Mouse (Mus musculus) CH12.LX (cell line): ENCODE results near the gene Ilf3. TPM values are rescaled to one million over a fixed set of nuclear protein-coding genes. Genes with fewer than 3 reads are reported as not detected.

Experiments
- DNase-seq: peaks from one replicate; pipeline ENCODE4 v3.0.0-alpha.2; 2013; ENCODE audit errors: extremely low read depth
- H3K27ac ChIP-seq: 2 replicates; pipeline ENCODE4 v1.5.1; 2012; ENCODE audit warnings: low read depth, mild to moderate bottlenecking, control low read depth, moderate library complexity; ENCODE audit not compliant: insufficient read depth
- H3K27me3 ChIP-seq: replicated peaks from 2 replicates; pipeline ENCODE3; 2012; ENCODE audit warnings: inconsistent platforms
- H3K36me3 ChIP-seq, 2 experiments: replicated peaks in 1 of 2; 2 replicates each; pipeline versions ENCODE3 to v1.6.1; 2012; ENCODE audit warnings: inconsistent platforms in 1 of 2, low read length in 1 of 2, mild to moderate bottlenecking in 1 of 2, mixed read lengths in 1 of 2, moderate library complexity in 1 of 2; ENCODE audit not compliant: control insufficient read depth in 1 of 2, insufficient read depth in 1 of 2
- H3K4me1 ChIP-seq, 2 experiments: 2 replicates each; pipeline ENCODE4 v1.6.1; 2012; ENCODE audit warnings: inconsistent platforms in 1 of 2, moderate library complexity in 1 of 2; ENCODE audit not compliant: insufficient read depth in 2 of 2, control insufficient read depth in 1 of 2
- H3K4me2 ChIP-seq: 2 replicates; pipeline ENCODE4 v1.6.1; 2012; ENCODE audit warnings: low read depth, mild to moderate bottlenecking, control low read depth; ENCODE audit not compliant: poor library complexity, insufficient read depth, severe bottlenecking
- H3K4me3 ChIP-seq, 3 experiments: fragments of 150-350 bp in 1 of 3; sonication (generic) in 1 of 3; replicated peaks in 1 of 3; 2 replicates each; pipeline versions ENCODE3 to v1.5.1; 2011 to 2012; ENCODE audit warnings: low read depth in 2 of 3, low read length in 2 of 3, mild to moderate bottlenecking in 2 of 3, moderate library complexity in 2 of 3, control low read depth in 1 of 3, improper control_type of control experiment in 1 of 3, inconsistent platforms in 1 of 3, mixed read lengths in 1 of 3; ENCODE audit not compliant: poor library complexity in 1 of 3
- H3K79me2 ChIP-seq: replicated peaks from 2 replicates; pipeline ENCODE4 v1.6.1; 2012; ENCODE audit warnings: mild to moderate bottlenecking, moderate library complexity; ENCODE audit not compliant: control insufficient read depth, poor library complexity, insufficient read depth, severe bottlenecking; ENCODE audit errors: extremely low read depth
- H3K9ac ChIP-seq: 2 replicates; pipeline ENCODE4 v1.6.1; 2012; ENCODE audit warnings: low read depth, mild to moderate bottlenecking, control low read depth, moderate library complexity; ENCODE audit not compliant: insufficient read depth
- H3K9me3 ChIP-seq: replicated peaks from 2 replicates; pipeline ENCODE3; 2012; ENCODE audit warnings: low read length, inconsistent platforms, mixed read lengths
- CHD1 ChIP-seq: IDR thresholded peaks from 2 replicates; pipeline ENCODE4 v1.6.1; 2012; ENCODE audit warnings: low read depth, low read length, improper control_type of control experiment, inconsistent platforms
- CHD2 ChIP-seq: IDR thresholded peaks from 2 replicates; pipeline ENCODE4 v1.6.1; 2011; ENCODE audit warnings: low read length, improper control_type of control experiment
- CTCF ChIP-seq, 2 experiments: IDR thresholded peaks in 1 of 2; conservative IDR thresholded peaks in 1 of 2; 2 replicates each; pipeline ENCODE4 v1.5.1; 2011 to 2012; ENCODE audit warnings: low read depth in 2 of 2, low read length in 2 of 2, improper control_type of control experiment in 1 of 2, inconsistent platforms in 1 of 2, mild to moderate bottlenecking in 1 of 2, moderate library complexity in 1 of 2
- E2F4 ChIP-seq: IDR thresholded peaks from 2 replicates; pipeline ENCODE4 v1.6.1; 2011; ENCODE audit warnings: low read depth, low read length, improper control_type of control experiment; ENCODE audit not compliant: insufficient replicate concordance
- ELF1 ChIP-seq: IDR thresholded peaks from 2 replicates; pipeline ENCODE4 v1.6.1; 2014; ENCODE audit warnings: low read depth, mild to moderate bottlenecking, inconsistent platforms, low read length, improper control_type of control experiment
- ETS1 ChIP-seq: conservative IDR thresholded peaks from 2 replicates; pipeline ENCODE4 v1.6.1; 2012; ENCODE audit warnings: low read depth, mild to moderate bottlenecking, inconsistent platforms, low read length, improper control_type of control experiment, moderate library complexity
- HCFC1 ChIP-seq: IDR thresholded peaks from 2 replicates; pipeline ENCODE4 v1.6.1; 2012; ENCODE audit warnings: low read depth, mild to moderate bottlenecking, inconsistent platforms, low read length, improper control_type of control experiment
- JUN ChIP-seq: IDR thresholded peaks from 2 replicates; pipeline ENCODE4 v1.6.1; 2011; ENCODE audit warnings: low read depth, mild to moderate bottlenecking, low read length, improper control_type of control experiment, moderate library complexity; ENCODE audit not compliant: insufficient read depth
- JUND ChIP-seq: conservative IDR thresholded peaks from 2 replicates; pipeline ENCODE4 v1.6.1; 2011; ENCODE audit warnings: low read depth, low read length, improper control_type of control experiment
- KAT2A ChIP-seq: IDR thresholded peaks from 2 replicates; pipeline ENCODE4 v1.6.1; 2012; ENCODE audit warnings: low read length, improper control_type of control experiment, inconsistent platforms; ENCODE audit not compliant: insufficient replicate concordance
- MAZ ChIP-seq: IDR thresholded peaks from 2 replicates; pipeline ENCODE4 v1.6.1; 2012; ENCODE audit warnings: low read depth, mild to moderate bottlenecking, inconsistent platforms, low read length, improper control_type of control experiment, moderate library complexity
- MEF2A ChIP-seq: IDR thresholded peaks from 2 replicates; pipeline ENCODE4 v1.6.1; 2014; ENCODE audit warnings: low read depth, mild to moderate bottlenecking, inconsistent platforms, low read length, improper control_type of control experiment, borderline replicate concordance
- MXI1 ChIP-seq: IDR thresholded peaks from 2 replicates; pipeline ENCODE4 v1.6.1; 2011; ENCODE audit warnings: mild to moderate bottlenecking, low read depth, low read length, improper control_type of control experiment
- NELFE ChIP-seq: IDR thresholded peaks from 2 replicates; pipeline ENCODE4 v1.6.1; 2011; ENCODE audit warnings: low read depth, low read length, improper control_type of control experiment
- NRF1 ChIP-seq: IDR thresholded peaks from 2 replicates; pipeline ENCODE4 v1.6.1; 2014; ENCODE audit warnings: low read depth, mild to moderate bottlenecking, inconsistent platforms, low read length, improper control_type of control experiment, moderate library complexity
- POLR2AphosphoS2 ChIP-seq: IDR thresholded peaks from 2 replicates; pipeline ENCODE4 v1.6.1; 2011; ENCODE audit warnings: low read depth, low read length, improper control_type of control experiment
- RCOR1 ChIP-seq: conservative IDR thresholded peaks from 2 replicates; pipeline ENCODE4 v1.6.1; 2012; ENCODE audit warnings: low read depth, mild to moderate bottlenecking, inconsistent platforms, low read length, improper control_type of control experiment
- SIN3A ChIP-seq: IDR thresholded peaks from 2 replicates; pipeline ENCODE4 v1.6.1; 2012; ENCODE audit warnings: low read length, improper control_type of control experiment, inconsistent platforms
- TBP ChIP-seq: conservative IDR thresholded peaks from 2 replicates; pipeline ENCODE4 v1.6.1; 2011; ENCODE audit warnings: low read depth, low read length, improper control_type of control experiment
- UBTF ChIP-seq: IDR thresholded peaks from 2 replicates; pipeline ENCODE4 v1.6.1; 2012; ENCODE audit warnings: low read depth, mild to moderate bottlenecking, inconsistent platforms, low read length, improper control_type of control experiment, moderate library complexity
- USF2 ChIP-seq: conservative IDR thresholded peaks from 2 replicates; pipeline ENCODE4 v1.6.1; 2011; ENCODE audit warnings: low read depth, low read length, improper control_type of control experiment
- ZKSCAN1 ChIP-seq: IDR thresholded peaks from 2 replicates; pipeline ENCODE4 v1.6.1; 2012; ENCODE audit warnings: low read depth, inconsistent platforms, low read length, improper control_type of control experiment, borderline replicate concordance
- ZMIZ1 ChIP-seq: IDR thresholded peaks from 2 replicates; pipeline ENCODE4 v1.6.1; 2012; ENCODE audit warnings: low read depth, mild to moderate bottlenecking, inconsistent platforms, low read length, improper control_type of control experiment
- dilution Hi-C: fragments of 300-500 bp; cut with MboI; formaldehyde crosslinking; loops from 2 replicates; pipeline ENCODE4 v1.14.3; 2020; ENCODE audit warnings: low sequenced_read_pairs; ENCODE audit not compliant: extremely low pct_unique_long_range_greater_than_20kb, extremely low pct_ligation_motif_present
- in situ Hi-C: fragments of 300-500 bp; cut with MboI; formaldehyde crosslinking; loops from 3 replicates; pipeline ENCODE4 v1.14.3; 2019; ENCODE audit warnings: low sequenced_read_pairs, low pct_ligation_motif_present, low pct_unique_long_range_greater_than_20kb, mixed read lengths
- polyA plus RNA-seq: library from polyadenylated mRNA; unstranded; fragments of >175 nt; gene quantifications from 2 replicates; pipeline ENCODE4 v1.2.1, GENCODE M21; 2012; ENCODE audit warnings: low read depth; ENCODE audit not compliant: insufficient read length
- total RNA-seq, 2 experiments: library from RNA; depleted of rRNA; stranded (reverse); fragments of 300-350 nt in 1 of 2; fragments of >200 nt in 1 of 2; gene quantifications; 2 replicates each; pipeline ENCODE4 v1.2.3; 2012 to 2014

The Ilf3 gene
- total and polyA plus RNA-seq, 3 experiments, result 72.8 to 128 (median 77.3) TPM

GRCm38 (mm10) chr9:21426013-21426412, 58.3 kb downstream of the Ilf3 start:
- Histone ChIP-seq H3K36me3 (peaks cover 10 to 55% of the 10 kb centered on the region in 2 experiments), H3K79me2 (peaks cover 56% of the 10 kb centered on the region), H3K4me3 (peak overlapping the region; percentile 89 to 91 (median 90)), H3K4me1 (peaks cover 11 to 50% of the 10 kb centered on the region in 2 experiments), H3K9ac (peak overlapping the region; percentile 80), H3K9me3 (no peaks in the 10 kb centered on the region), H3K27ac (no peak overlapping the region), H3K27me3 (no peaks in the 10 kb centered on the region), H3K4me2 (peak overlapping the region; percentile 88)
- DNase-seq, result peak; percentile 34
- dilution Hi-C loops, result no loop called here
- in situ Hi-C loops, result loop anchor here (5.0 kb wide), 1 partner anchor 36 kb away; no protein-coding TSS in a partner anchor
- TF ChIP-seq SIN3A (peak; percentile 33), NELFE (no peak), CHD2 (0 out of 2 replicates have a peak, but pooled peaks have one; percentile 37), ELF1 (peak; percentile 73), E2F4 (no peak), UBTF (no peak), KAT2A (no peak), RCOR1 (no peak)

- Histone ChIP-seq H3K9me3 (no peaks in the 10 kb centered on the region), H3K27ac (no peak overlapping the region), H3K27me3 (no peaks in the 10 kb centered on the region), H3K4me2 (peak overlapping the region; percentile 88; the same call in 1 of the 2 replicates), H3K4me3 (peak overlapping the region; percentile 89 to 91 (median 90)), H3K36me3 (peaks cover 7 to 55% of the 10 kb centered on the region in 2 experiments), H3K4me1 (peaks cover 11 to 53% of the 10 kb centered on the region in 2 experiments), H3K9ac (peak overlapping the region; percentile 80; the same call in 1 of the 2 replicates), H3K79me2 (peaks cover 56% of the 10 kb centered on the region)
- dilution Hi-C loops, result no loop called here
- no peak for DNase-seq
- TF ChIP-seq ETS1, result no peak
- TF ChIP-seq CTCF (conservative IDR thresholded peaks at IDR 0.05 in 1 of 2, IDR thresholded peaks at IDR 0.05 in 1 of 2; ENCODE audit: low read depth in 2 of 2, low read length in 2 of 2), result no peak
- no peak for TF ChIP-seq KAT2A
- TF ChIP-seq ZKSCAN1, result no peak
- TF ChIP-seq ZMIZ1, result no peak
- no peak for TF ChIP-seq JUND
- no peak for TF ChIP-seq MEF2A
- TF ChIP-seq TBP, result no peak
- no peak for TF ChIP-seq MXI1
- TF ChIP-seq JUN, result no peak
- TF ChIP-seq HCFC1, result no peak
- no peak for TF ChIP-seq RCOR1
- no peak for TF ChIP-seq UBTF
- no peak for TF ChIP-seq NRF1
- TF ChIP-seq USF2, result no peak
- TF ChIP-seq POLR2AphosphoS2, result no peak
- TF ChIP-seq MAZ, result no peak
- no peak for TF ChIP-seq CHD1
- in situ Hi-C loops, result loop anchor here (5.0 kb wide), 1 partner anchor 36 kb away; no protein-coding TSS in a partner anchor
Observed at GRCm38 (mm10) chr9:21426525-21426924, 58.9 kb downstream of the Ilf3 start.
